21 mouse cellular contexts compared by ENCODE assay signal in the genomic region with DNA sequence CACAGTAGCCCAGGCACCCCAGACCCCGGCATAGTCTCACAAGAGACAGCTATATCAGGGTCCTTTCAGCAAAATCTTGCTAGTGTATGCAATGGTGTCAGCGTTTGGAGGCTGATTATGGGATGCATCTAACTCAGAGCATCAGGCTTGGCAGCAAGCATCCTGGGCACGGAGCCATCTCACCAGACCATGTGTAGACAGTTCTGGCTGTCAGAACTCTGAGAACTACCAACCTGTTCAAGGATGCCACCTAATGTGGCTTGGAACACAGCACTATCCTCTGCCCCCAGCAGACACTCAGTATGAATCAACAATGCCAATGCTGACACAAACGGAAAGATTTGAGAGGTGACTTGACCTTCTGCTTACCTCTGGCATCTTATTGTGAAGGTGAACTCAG. TPM values are rescaled to one million over a fixed set of nuclear protein-coding genes. Genes with fewer than 3 reads are reported as not detected.
DNase-seq lines count a peak whose midpoint lies in the region; TF ChIP-seq lines count a peak whose summit lies in the region.
"Had no signal": no experiment of that assay in that cellular context is flagged by ENCODE, and none has a peak within 500 bp of the region (broad histone marks: within the 10 kb centered on the region; RNA-seq: fewer than 3 reads in every experiment).

No protein-coding gene starts in this region.

- no peak for TF ChIP-seq CTCF in layer of hippocampus, adult 2 months (conservative IDR thresholded peaks at IDR 0.05)

- H3K4me3 ChIP-seq in layer of hippocampus, adult 2 months: no peak overlapping the region
- H3K4me3 ChIP-seq: erythroblast, embryonic 14.5 days; heart, embryonic 13.5 days; hindbrain, embryonic 15.5 days; limb, embryonic 12.5 days; stomach, embryonic 15.5 days had no signal

- no peak overlapping the region for H3K27ac ChIP-seq in layer of hippocampus, adult 2 months
- H3K27ac ChIP-seq: heart, embryonic 13.5 days; hindbrain, embryonic 15.5 days; kidney, postnatal 0 days; limb, embryonic 12.5 days; stomach, embryonic 15.5 days had no signal

- DNase-seq in heart, adult 11 months: peak; percentile 74
- DNase-seq in heart, postnatal 4 days: no peak
- DNase-seq in brain, adult 2 months (ENCODE audit: low read depth, low spot score): peak; percentile 79
- DNase-seq in cerebellum, adult 8-10 months: peak; percentile 38
- DNase-seq in layer of hippocampus, adult 2 months (ENCODE audit: low spot score in 2 of 2): peak; percentile 28 to 51
- no peak for DNase-seq in T-cell, adult 2 months (ENCODE audit: low spot score)
- DNase-seq in kidney, adult 8-10 months: no peak
- DNase-seq in Muller cell, postnatal 12 days (ENCODE audit: inconsistent ontology term): no peak
- DNase-seq: embryo, embryonic 11 days; gastrocnemius, postnatal 10 days; lung, embryonic 14.5 days; thymus, postnatal 36 days had no signal

RNA-seq across cellular contexts. Expression of a gene that starts 12.3 kb away (rescaled TPM):
- not detected for total RNA-seq in heart, postnatal 4 days (2021)
- not detected for total RNA-seq in layer of hippocampus, adult 2 months (2021)
- total RNA-seq: gastrocnemius, postnatal 10 days; megakaryocyte, adult 5-6 weeks; neutrophil, adult 5-6 weeks had no signal

RNA-seq across cellular contexts. Expression of a gene that starts 38.4 kb away (rescaled TPM):
- 10 to 100 TPM; 21.4 to 22.0 TPM for total RNA-seq in heart, postnatal 4 days (2021)
- 1 to 10 TPM; 6.3 TPM for total RNA-seq in layer of hippocampus, adult 2 months (2021)
- total RNA-seq: G1E had no signal

RNA-seq across cellular contexts. Expression of a gene that starts 56.0 kb away (rescaled TPM):
- total RNA-seq in heart, postnatal 4 days (2021): 10 to 100 TPM; 64.9 to 74.5 TPM
- total RNA-seq in layer of hippocampus, adult 2 months (2021): 10 to 100 TPM; 27.8 to 30.2 TPM

Comparison
In these comparisons a context has a peak if more than half of its experiments do, and no peak if none do; other contexts are left out.
1. DNase-seq: peak in heart, adult 11 months (single experiment), brain, adult 2 months (single experiment), cerebellum, adult 8-10 months (single experiment) and layer of hippocampus, adult 2 months (2 of 2); none in heart, postnatal 4 days (single experiment), T-cell, adult 2 months (single experiment), kidney, adult 8-10 months (0 of 2) and Muller cell, postnatal 12 days (single experiment).